Mouse (Mus musculus) forebrain, embryonic 13.5 days (tissue): ENCODE results near the gene Creb3. TPM values are rescaled to one million over a fixed set of nuclear protein-coding genes. Genes with fewer than 3 reads are reported as not detected.
"Not testable (repeated sequence)": the region's sequence is repeated elsewhere in the genome, so short reads cannot be mapped to it uniquely, and the experiment has no call there.

Source experiments
- ATAC-seq: fragments of 200-750 bp; cut with Nextera tagmentation; 2 replicates; pipeline ENCODE4 v1.8.0; 2017
- H3K27ac ChIP-seq: fragments of 300-500 bp; sonication (generic); 2 replicates; pipeline ENCODE4 v1.5.1; 2015; ENCODE audit warnings: inconsistent platforms, mild to moderate bottlenecking, moderate library complexity
- H3K27me3 ChIP-seq: fragments of 300-500 bp; sonication (generic); 2 replicates; pipeline ENCODE4 v1.6.1; 2015; ENCODE audit warnings: mild to moderate bottlenecking, inconsistent platforms
- H3K36me3 ChIP-seq: fragments of 300-500 bp; sonication (generic); 2 replicates; pipeline ENCODE4 v1.6.1; 2015; ENCODE audit warnings: mild to moderate bottlenecking, inconsistent platforms; ENCODE audit not compliant: poor library complexity, severe bottlenecking
- H3K4me1 ChIP-seq: fragments of 300-500 bp; sonication (generic); 2 replicates; pipeline ENCODE4 v1.6.1; 2015; ENCODE audit warnings: inconsistent platforms
- H3K4me2 ChIP-seq: fragments of 300-500 bp; sonication (generic); 2 replicates; pipeline ENCODE4 v1.6.1; 2015; ENCODE audit warnings: inconsistent platforms, mild to moderate bottlenecking, moderate library complexity
- H3K4me3 ChIP-seq: fragments of 300-500 bp; sonication (generic); 2 replicates; pipeline ENCODE4 v1.5.1; 2015; ENCODE audit warnings: mild to moderate bottlenecking, inconsistent platforms
- H3K9ac ChIP-seq: fragments of 300-500 bp; sonication (generic); 2 replicates; pipeline ENCODE4 v1.6.1; 2015; ENCODE audit warnings: mild to moderate bottlenecking, inconsistent platforms
- H3K9me3 ChIP-seq: fragments of 300-500 bp; sonication (generic); replicated peaks from 2 replicates; pipeline ENCODE4 v1.6.1; 2016; ENCODE audit warnings: inconsistent platforms
- WGBS: fragments of 180-500 bp; shearing (Covaris S2); methylation state at CpG from one replicate; pipeline ENCODE4 v1.1.7; 2015; 5-methylcytosine and 5-hydroxymethylcytosine counted together
- polyA plus RNA-seq: library from polyadenylated mRNA; unstranded; fragments of >200 nt; fragmentation: Nextera tagmentation; extraction: Ambion mirVana; gene quantifications from 2 replicates; pipeline ENCODE4 v1.2.1, GENCODE M21; 2015

Gene Creb3
- polyA plus RNA-seq, 1 experiment from 2014 or later = 61.8 TPM

GRCm38 (mm10) chr4:43587681-43588080 lies 25.5 kb downstream of the Creb3 start:
- Histone ChIP-seq H3K9me3 (no peaks in the 10 kb centered on the region), H3K27me3 (no peaks in the 10 kb centered on the region), H3K4me3 (no peak overlapping the region), H3K4me1 (no peaks in the 10 kb centered on the region), H3K9ac (no peak overlapping the region), H3K27ac (no peak overlapping the region), H3K36me3 (peaks cover 26% of the 10 kb centered on the region), H3K4me2 (no peak overlapping the region)
- 0 out of 2 replicates have a peak, but pooled peaks have one; percentile 36 for ATAC-seq
- WGBS = 69% methylated on average over 7 of the region's 7 CpGs

- H3K4me1 ChIP-seq = no peaks in the 10 kb centered on the region
- 94% methylated on average over 5 of the region's 5 CpGs for WGBS
- ATAC-seq = no peak
Measured at GRCm38 (mm10) chr4:43591543-43591942, 29.4 kb downstream of the Creb3 start.

GRCm38 (mm10) chr4:43591961-43592360 lies 29.8 kb downstream of the Creb3 start:
- 75% methylated on average over 3 of the region's 3 CpGs for WGBS
- no peak for ATAC-seq
- H3K36me3 ChIP-seq = no peaks in the 10 kb centered on the region
- H3K4me2 ChIP-seq = no peak overlapping the region
- no peaks in the 10 kb centered on the region for H3K9me3 ChIP-seq
- H3K4me1 ChIP-seq = no peaks in the 10 kb centered on the region
- H3K4me3 ChIP-seq = no peak overlapping the region
- H3K27me3 ChIP-seq = no peaks in the 10 kb centered on the region
- H3K27ac ChIP-seq = no peak overlapping the region
- no peak overlapping the region for H3K9ac ChIP-seq

More at GRCm38 (mm10) chr4:43591543-43591942, 29.4 kb downstream of the Creb3 start:
- Histone ChIP-seq H3K27ac (no peak overlapping the region), H3K36me3 (no peaks in the 10 kb centered on the region), H3K9me3 (no peaks in the 10 kb centered on the region), H3K4me2 (no peak overlapping the region), H3K27me3 (no peaks in the 10 kb centered on the region), H3K4me3 (no peak overlapping the region), H3K9ac (no peak overlapping the region)

- H3K4me1 ChIP-seq = no peaks in the 10 kb centered on the region
- H3K27ac ChIP-seq = no peak overlapping the region
- no peak overlapping the region for H3K9ac ChIP-seq
- H3K4me3 ChIP-seq = no peak overlapping the region
- H3K27me3 ChIP-seq = no peaks in the 10 kb centered on the region
- WGBS = 78% methylated on average over 3 of the region's 3 CpGs
- H3K4me2 ChIP-seq = no peak overlapping the region
- H3K9me3 ChIP-seq = no peaks in the 10 kb centered on the region
- no peaks in the 10 kb centered on the region for H3K36me3 ChIP-seq
- no peak for ATAC-seq
Measured at GRCm38 (mm10) chr4:43593453-43593852, 31.3 kb downstream of the Creb3 start.

- WGBS = 84% methylated on average over 2 of the region's 2 CpGs
- not testable (repeated sequence) for H3K4me1 ChIP-seq, H3K27ac ChIP-seq, H3K9ac ChIP-seq, H3K36me3 ChIP-seq, ATAC-seq, H3K4me2 ChIP-seq, H3K27me3 ChIP-seq, H3K9me3 ChIP-seq, H3K4me3 ChIP-seq
Measured at GRCm38 (mm10) chr4:43596597-43596996, 34.5 kb downstream of the Creb3 start.

GRCm38 (mm10) chr4:43598200-43598599 lies 36.1 kb downstream of the Creb3 start:
- H3K4me3 ChIP-seq = no peak overlapping the region
- no peaks in the 10 kb centered on the region for H3K36me3 ChIP-seq
- no peak for ATAC-seq
- no peak overlapping the region for H3K27ac ChIP-seq
- 87% methylated on average over 4 of the region's 4 CpGs for WGBS
- H3K9ac ChIP-seq = no peak overlapping the region
- no peaks in the 10 kb centered on the region for H3K4me1 ChIP-seq
- H3K27me3 ChIP-seq = no peaks in the 10 kb centered on the region
- no peaks in the 10 kb centered on the region for H3K9me3 ChIP-seq
- no peak overlapping the region for H3K4me2 ChIP-seq

GRCm38 (mm10) chr4:43598650-43599380 lies 36.7 kb downstream of the Creb3 start:
- no peaks in the 10 kb centered on the region for H3K4me1 ChIP-seq
- WGBS = 89% methylated on average over 7 of the region's 7 CpGs
- H3K4me3 ChIP-seq = no peak overlapping the region
- H3K9me3 ChIP-seq = no peaks in the 10 kb centered on the region
- H3K9ac ChIP-seq = no peak overlapping the region
- H3K27ac ChIP-seq = no peak overlapping the region
- no peaks in the 10 kb centered on the region for H3K36me3 ChIP-seq
- H3K4me2 ChIP-seq = no peak overlapping the region
- H3K27me3 ChIP-seq = no peaks in the 10 kb centered on the region
- ATAC-seq = no peak

GRCm38 (mm10) chr4:43600195-43600934 lies 38.2 kb downstream of the Creb3 start:
- no peak for ATAC-seq
- no peak overlapping the region for H3K27ac ChIP-seq
- H3K4me2 ChIP-seq = no peak overlapping the region
- H3K9me3 ChIP-seq = no peaks in the 10 kb centered on the region
- no peaks in the 10 kb centered on the region for H3K36me3 ChIP-seq
- H3K9ac ChIP-seq = no peak overlapping the region
- H3K27me3 ChIP-seq = no peaks in the 10 kb centered on the region
- H3K4me1 ChIP-seq = no peaks in the 10 kb centered on the region
- no peak overlapping the region for H3K4me3 ChIP-seq
- WGBS = 83% methylated on average over 9 of the region's 9 CpGs

- no peak overlapping the region for H3K27ac ChIP-seq
- no peak overlapping the region for H3K9ac ChIP-seq
- H3K4me1 ChIP-seq = no peaks in the 10 kb centered on the region
- H3K36me3 ChIP-seq = no peaks in the 10 kb centered on the region
- no peak for ATAC-seq
- 67% methylated on average over 3 of the region's 3 CpGs for WGBS
- H3K4me3 ChIP-seq = no peak overlapping the region
- no peak overlapping the region for H3K4me2 ChIP-seq
- no peaks in the 10 kb centered on the region for H3K27me3 ChIP-seq
- H3K9me3 ChIP-seq = no peaks in the 10 kb centered on the region
Measured at GRCm38 (mm10) chr4:43604099-43604498, 42.0 kb downstream of the Creb3 start.

- H3K9me3 ChIP-seq = no peaks in the 10 kb centered on the region
- no peaks in the 10 kb centered on the region for H3K4me1 ChIP-seq
- no peak overlapping the region for H3K27ac ChIP-seq
- H3K27me3 ChIP-seq = no peaks in the 10 kb centered on the region
- H3K36me3 ChIP-seq = no peaks in the 10 kb centered on the region
- no peak overlapping the region for H3K4me3 ChIP-seq
- WGBS = 85% methylated on average over 9 of the region's 9 CpGs
- H3K4me2 ChIP-seq = no peak overlapping the region
- no peak for ATAC-seq
- no peak overlapping the region for H3K9ac ChIP-seq
Measured at GRCm38 (mm10) chr4:43604751-43605685, 42.9 kb downstream of the Creb3 start.

- Histone ChIP-seq H3K9me3 (no peaks in the 10 kb centered on the region), H3K9ac (no peak overlapping the region), H3K27me3 (no peaks in the 10 kb centered on the region), H3K27ac (no peak overlapping the region), H3K4me2 (no peak overlapping the region), H3K4me1 (no peaks in the 10 kb centered on the region), H3K4me3 (no peak overlapping the region), H3K36me3 (no peaks in the 10 kb centered on the region)
- no peak for ATAC-seq
- 67% methylated on average over 10 of the region's 10 CpGs for WGBS
Measured at GRCm38 (mm10) chr4:43612534-43612933, 50.4 kb downstream of the Creb3 start.
